25 mouse cellular contexts compared by ENCODE assay signal in genomic region chr9:47389901-47390300, GRCm38 (mm10).
DNase-seq lines count a peak whose midpoint lies in the region; ATAC-seq and TF ChIP-seq lines count a peak whose summit lies in the region.
"Had no signal": no experiment of that assay in that cellular context is flagged by ENCODE, and none has a peak within 500 bp of the region (broad histone marks: within the 10 kb centered on the region; RNA-seq: fewer than 3 reads in every experiment).

No protein-coding gene starts in this region.

- H3K4me2 ChIP-seq in lung, embryonic 15.5 days: no peak overlapping the region
- H3K4me2 ChIP-seq: embryonic facial prominence, embryonic 15.5 days; hindbrain, embryonic 15.5 days; intestine, embryonic 15.5 days; limb, embryonic 13.5 days; liver, embryonic 12.5 days; midbrain, embryonic 13.5 days; stomach, embryonic 15.5 days had no signal

- H3K9me3 ChIP-seq in lung, embryonic 15.5 days: no peaks in the 10 kb centered on the region
- H3K9me3 ChIP-seq: embryonic facial prominence, embryonic 15.5 days; hindbrain, embryonic 15.5 days; intestine, embryonic 15.5 days; limb, embryonic 13.5 days; liver, embryonic 12.5 days; midbrain, embryonic 13.5 days; stomach, embryonic 15.5 days had no signal

- TF ChIP-seq CTCF in cerebellum, adult 2 months (IDR thresholded peaks at IDR 0.05; ENCODE audit: borderline replicate concordance, insufficient read depth, low read depth, low read length): no peak

- 95% methylated on average over 6 of the region's 6 CpGs for WGBS in lung, embryonic 15.5 days
- WGBS in cerebellum, adult 2 months: 51% methylated on average over 6 of the region's 6 CpGs

- TF ChIP-seq POLR2A in cerebellum, adult 2 months (IDR thresholded peaks at IDR 0.05; ENCODE audit: borderline replicate concordance, insufficient read depth, low read length): no peak

- peaks cover 10% of the 10 kb centered on the region for H3K4me1 ChIP-seq in lung, embryonic 15.5 days
- H3K4me1 ChIP-seq in cerebellum, adult 2 months (ENCODE audit: control insufficient read depth, insufficient read depth, low read length): peaks cover 30% of the 10 kb centered on the region
- H3K4me1 ChIP-seq: embryonic facial prominence, embryonic 15.5 days; intestine, embryonic 15.5 days; limb, embryonic 13.5 days; liver, embryonic 12.5 days had no signal

- ATAC-seq in lung, embryonic 15.5 days (ENCODE audit: borderline replicate concordance, extremely low read depth, low FRiP score, low TSS enrichment): 0 out of 2 replicates have a peak, but pooled peaks have one; percentile 35
- ATAC-seq: forebrain, embryonic 14.5 days; intestine, embryonic 15.5 days; liver, embryonic 12.5 days; midbrain, embryonic 13.5 days had no signal

- peak; percentile 43 to 44 for DNase-seq in cerebellum, adult 18-20 months
- DNase-seq in cerebellum, adult 9-10 months: no peak
- DNase-seq in lung, postnatal 4 days: no peak
- peak; percentile 50 to 65 for DNase-seq in cerebellum, adult 2 months
- DNase-seq in cerebellum, postnatal 25 days: peak; percentile 45 to 68
- no peak for DNase-seq in adrenal gland, adult 2 months
- DNase-seq: embryo, embryonic 11 days; gastrocnemius, postnatal 10 days; heart, adult 18-20 months; heart, postnatal 4 days; kidney, adult 8-10 months; kidney, postnatal 14 days; lung, adult 18-20 months; lung, postnatal 36 days; thymus, postnatal 25 days had no signal

- no peaks in the 10 kb centered on the region for H3K36me3 ChIP-seq in lung, embryonic 15.5 days
- H3K36me3 ChIP-seq: embryonic facial prominence, embryonic 15.5 days; hindbrain, embryonic 15.5 days; intestine, embryonic 15.5 days; limb, embryonic 13.5 days; liver, embryonic 12.5 days; midbrain, embryonic 13.5 days; stomach, embryonic 15.5 days had no signal

- no peak overlapping the region for H3K9ac ChIP-seq in lung, embryonic 15.5 days
- H3K9ac ChIP-seq: embryonic facial prominence, embryonic 15.5 days; hindbrain, embryonic 15.5 days; intestine, embryonic 15.5 days; limb, embryonic 13.5 days; liver, embryonic 12.5 days; midbrain, embryonic 13.5 days; stomach, embryonic 15.5 days had no signal

- no peak overlapping the region for H3K4me3 ChIP-seq in lung, embryonic 15.5 days
- no peak overlapping the region for H3K4me3 ChIP-seq in cerebellum, adult 2 months (replicated peaks; ENCODE audit: insufficient read depth, low read depth, low read length)
- H3K4me3 ChIP-seq: embryonic facial prominence, embryonic 15.5 days; hindbrain, embryonic 15.5 days; intestine, embryonic 15.5 days; layer of hippocampus, adult 2 months; limb, embryonic 13.5 days; liver, embryonic 12.5 days; midbrain, embryonic 13.5 days; stomach, embryonic 15.5 days had no signal

- no peak overlapping the region for H3K27ac ChIP-seq in lung, embryonic 15.5 days
- no peak overlapping the region for H3K27ac ChIP-seq in cerebellum, adult 2 months (ENCODE audit: insufficient read depth, low read length)
- H3K27ac ChIP-seq: embryonic facial prominence, embryonic 15.5 days; hindbrain, embryonic 15.5 days; intestine, embryonic 15.5 days; layer of hippocampus, adult 2 months; limb, embryonic 13.5 days; liver, embryonic 12.5 days; midbrain, embryonic 13.5 days; stomach, embryonic 15.5 days had no signal

- peaks cover 8% of the 10 kb centered on the region; the same call in 1 of the 2 replicates for H3K27me3 ChIP-seq in lung, embryonic 15.5 days
- H3K27me3 ChIP-seq in cerebellum, adult 2 months (ENCODE audit: control insufficient read depth, insufficient read depth, low read length): no peaks in the 10 kb centered on the region
- H3K27me3 ChIP-seq: hindbrain, embryonic 15.5 days; intestine, embryonic 15.5 days; stomach, embryonic 15.5 days had no signal

Comparison
In these comparisons a context has a peak if more than half of its experiments do, and no peak if none do; other contexts are left out.
1. DNase-seq: peak in cerebellum, adult 18-20 months (2 of 2), cerebellum, adult 2 months (2 of 2) and cerebellum, postnatal 25 days (2 of 2); none in cerebellum, adult 9-10 months (single experiment), lung, postnatal 4 days (0 of 2) and adrenal gland, adult 2 months (single experiment).